Mouse (Mus musculus) ZHBTc4 (cell line): ENCODE results near the gene Gm281.

Source experiments
- DNase-seq: peaks from one replicate; pipeline ENCODE4 v3.0.0-alpha.2; 2011; ENCODE audit warnings: low read depth, low spot score

The Gm281 gene

GRCm38 (mm10) chr14:13861416-13861815 lies 52.9 kb downstream of the Gm281 start:
- no peak for DNase-seq

GRCm38 (mm10) chr14:13812801-13813479 lies 101.3 kb downstream of the Gm281 start:
- DNase-seq: no peak

GRCm38 (mm10) chr14:13790446-13790845 lies 123.8 kb downstream of the Gm281 start:
- DNase-seq: peak; percentile 32

GRCm38 (mm10) chr14:13790001-13790400 lies 124.3 kb downstream of the Gm281 start:
- DNase-seq: peak; percentile 36

GRCm38 (mm10) chr14:13782970-13783369 lies 131.3 kb downstream of the Gm281 start:
- no peak for DNase-seq

GRCm38 (mm10) chr14:13778383-13778782 lies 135.9 kb downstream of the Gm281 start:
- DNase-seq: no peak

GRCm38 (mm10) chr14:13771163-13771562 lies 143.1 kb downstream of the Gm281 start:
- no peak for DNase-seq

- peak; percentile 21 for DNase-seq
Measured at GRCm38 (mm10) chr14:13770686-13771085, 143.6 kb downstream of the Gm281 start.
